Mouse (Mus musculus) bone marrow macrophage, adult 2 months (primary cell): ENCODE measurements around the gene C1qtnf3.

ENCODE experiments used
- CTCF ChIP-seq: IDR thresholded peaks from 2 replicates; pipeline ENCODE4 v1.5.1; 2012; ENCODE audit warnings: low read depth, mild to moderate bottlenecking, low read length, moderate library complexity
- POLR2A ChIP-seq: IDR thresholded peaks from 2 replicates; pipeline ENCODE4 v1.6.1; 2012; ENCODE audit warnings: mild to moderate bottlenecking, low read depth, low read length, borderline replicate concordance

- TF ChIP-seq CTCF (no peak), POLR2A (no peak)
These were observed 30.1 kb upstream of the C1qtnf3 start for GRCm38 (mm10) chr15:10922061-10922460.
